Mouse (Mus musculus) C2C12 (cell line): Measurements from ENCODE around the gene Ggt7.

Experiments used
- CEBPB ChIP-seq: IDR thresholded peaks from one replicate; pipeline ENCODE4 v1.6.1; 2011; ENCODE audit warnings: low read depth, mild to moderate bottlenecking, control low read depth, moderate library complexity
- CTCF ChIP-seq: IDR thresholded peaks from one replicate; pipeline ENCODE4 v1.5.1; 2011; ENCODE audit not compliant: control insufficient read depth, insufficient read depth, insufficient read length
- FOSL1 ChIP-seq: IDR thresholded peaks from one replicate; pipeline ENCODE4 v1.8.0; 2011; ENCODE audit warnings: mild to moderate bottlenecking, low read length; ENCODE audit not compliant: poor library complexity, insufficient read depth, severe bottlenecking
- MAX ChIP-seq: IDR thresholded peaks from one replicate; pipeline ENCODE4 v1.6.1; 2011; ENCODE audit warnings: mild to moderate bottlenecking, control low read depth
- MYOD1 ChIP-seq: IDR thresholded peaks from one replicate; pipeline ENCODE4 v1.6.1; 2011; ENCODE audit warnings: low read depth; ENCODE audit not compliant: control insufficient read depth, insufficient read length
- MYOG ChIP-seq: IDR thresholded peaks from one replicate; pipeline ENCODE4 v1.6.1; 2011; ENCODE audit not compliant: control insufficient read depth, insufficient read length; ENCODE audit errors: extremely low read depth
- USF1 ChIP-seq: IDR thresholded peaks from one replicate; pipeline ENCODE4 v1.6.1; 2011; ENCODE audit warnings: low read depth, mild to moderate bottlenecking, control low read depth, moderate library complexity

DNA sequence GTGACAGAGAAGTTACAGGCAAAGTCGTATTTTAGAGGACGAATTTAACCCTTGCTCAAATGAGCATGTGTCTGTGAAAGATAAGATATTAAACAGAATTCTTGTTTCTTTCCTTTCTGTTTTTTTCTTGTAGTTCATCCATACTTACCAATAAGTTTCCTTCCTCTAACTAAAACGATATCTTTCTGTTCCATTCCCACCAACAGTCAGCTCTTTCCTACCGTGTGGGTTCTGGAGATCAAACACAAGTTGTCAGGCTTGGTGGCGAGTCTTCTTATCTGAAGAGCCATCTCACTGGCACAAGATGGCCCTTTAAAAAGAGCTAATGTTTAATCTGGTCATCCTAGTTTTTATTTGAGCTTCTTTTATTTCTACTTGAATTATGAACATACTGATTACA lies 9.3 kb upstream of the Ggt7 start:
- TF ChIP-seq CTCF (no peak), MYOG (no peak), FOSL1 (no peak), CEBPB (no peak), USF1 (no peak), MAX (no peak), MYOD1 (no peak)
